8 mouse cellular contexts compared by ENCODE assay signal in genomic region chr5:64159781-64160704, GRCm38 (mm10). TPM values are rescaled to one million over a fixed set of nuclear protein-coding genes. Genes with fewer than 3 reads are reported as not detected.
DNase-seq lines count a peak whose midpoint lies in the region; ATAC-seq and TF ChIP-seq lines count a peak whose summit lies in the region.

No protein-coding gene starts in this region.

- 0 out of 2 replicates have a peak, but pooled peaks have one; percentile 5 for TF ChIP-seq CTCF in brain, embryonic 14.5 days (IDR thresholded peaks at IDR 0.05; ENCODE audit: borderline replicate concordance, extremely low read depth, insufficient read depth, insufficient read length)
- TF ChIP-seq CTCF in layer of hippocampus, adult 2 months (conservative IDR thresholded peaks at IDR 0.05): peak; percentile 59
- TF ChIP-seq CTCF in lung, adult 2 months (IDR thresholded peaks at IDR 0.05; ENCODE audit: insufficient read depth, low read length): no peak
- no peak for TF ChIP-seq CTCF in testis, adult 2 months (IDR thresholded peaks at IDR 0.05; ENCODE audit: control insufficient read depth, insufficient read depth, insufficient replicate concordance, low read depth, low read length)

- TF ChIP-seq POLR2A in brain, embryonic 14.5 days (IDR thresholded peaks at IDR 0.05; ENCODE audit: borderline replicate concordance, extremely low read depth, insufficient read depth, insufficient read length, poor library complexity, severe bottlenecking): 0 out of 2 replicates have a peak, but pooled peaks have one; percentile 14
- 0 out of 2 replicates have a peak, but pooled peaks have one; percentile 31 for TF ChIP-seq POLR2A in lung, adult 2 months (IDR thresholded peaks at IDR 0.05; ENCODE audit: borderline replicate concordance, extremely low read depth, low read depth, low read length)
- no peak for TF ChIP-seq POLR2A in testis, adult 2 months (IDR thresholded peaks at IDR 0.05; ENCODE audit: control insufficient read depth, low read depth, low read length)

- ATAC-seq in forebrain, embryonic 14.5 days: peak; percentile 86
- peak; percentile 86 for ATAC-seq in neural tube, embryonic 15.5 days (ENCODE audit: low FRiP score)

- peak; percentile 82 for DNase-seq in CD4-positive helper T cell, adult 2 months (ENCODE audit: low read depth, low spot score)
- DNase-seq in brain, embryonic 14.5 days (ENCODE audit: low read depth): peak; percentile 78
- peak; percentile 70 for DNase-seq in forebrain, embryonic 14.5 days (ENCODE audit: low spot score)
- DNase-seq in heart, postnatal 25 days (ENCODE audit: low spot score): peak; percentile 41
- peak; percentile 66 to 70 for DNase-seq in layer of hippocampus, adult 2 months (ENCODE audit: low spot score in 2 of 2)
- peak; percentile 52 for DNase-seq in lung, adult 2 months

- no peaks in the 10 kb centered on the region for H3K9me3 ChIP-seq in forebrain, embryonic 14.5 days (replicated peaks; ENCODE audit: control insufficient read depth, low read length)
- H3K9me3 ChIP-seq in neural tube, embryonic 15.5 days (replicated peaks): no peaks in the 10 kb centered on the region

- peaks cover 5% of the 10 kb centered on the region; the same call in 1 of the 2 replicates for H3K4me1 ChIP-seq in forebrain, embryonic 14.5 days (ENCODE audit: control insufficient read depth, insufficient read depth, low read length)
- H3K4me1 ChIP-seq in lung, adult 2 months (ENCODE audit: control insufficient read depth, insufficient read depth, low read length): peaks cover 5% of the 10 kb centered on the region
- peaks cover 29% of the 10 kb centered on the region for H3K4me1 ChIP-seq in neural tube, embryonic 15.5 days
- H3K4me1 ChIP-seq in testis, adult 2 months (ENCODE audit: control insufficient read depth, insufficient read depth, low read length): peaks cover 11% of the 10 kb centered on the region

- H3K36me3 ChIP-seq in forebrain, embryonic 14.5 days (ENCODE audit: control insufficient read depth, insufficient read depth, low read length): no peaks in the 10 kb centered on the region
- no peaks in the 10 kb centered on the region for H3K36me3 ChIP-seq in neural tube, embryonic 15.5 days
- H3K36me3 ChIP-seq in testis, adult 2 months (ENCODE audit: control insufficient read depth, insufficient read depth, low read length): no peaks in the 10 kb centered on the region

- WGBS in forebrain, embryonic 14.5 days: under 1% methylated on average over 43 of the region's 63 CpGs
- WGBS in lung, adult 2 months: under 1% methylated on average over 62 of the region's 63 CpGs
- under 1% methylated on average over 55 of the region's 63 CpGs for WGBS in neural tube, embryonic 15.5 days

- no peak overlapping the region for H3K27ac ChIP-seq in forebrain, embryonic 14.5 days (ENCODE audit: low read depth, low read length)
- H3K27ac ChIP-seq in layer of hippocampus, adult 2 months: peak overlapping the region; percentile 92
- H3K27ac ChIP-seq in neural tube, embryonic 15.5 days (replicated peaks): peak overlapping the region; percentile 64; the same call in 1 of the 2 replicates
- no peak overlapping the region for H3K27ac ChIP-seq in testis, adult 2 months (ENCODE audit: control insufficient read depth, insufficient read depth, low read depth, low read length)

- intact Hi-C loops in heart, postnatal 25 days (cut with DNase I): no loop called here

- H3K4me2 ChIP-seq in forebrain, embryonic 14.5 days (ENCODE audit: low read length): peak overlapping the region; percentile 100
- peak overlapping the region; percentile 98 for H3K4me2 ChIP-seq in neural tube, embryonic 15.5 days

- H3K4me3 ChIP-seq in forebrain, embryonic 14.5 days (ENCODE audit: low read depth, low read length): peak overlapping the region; percentile 66
- H3K4me3 ChIP-seq in layer of hippocampus, adult 2 months: peak overlapping the region; percentile 91
- H3K4me3 ChIP-seq in lung, adult 2 months (replicated peaks; ENCODE audit: extremely low read depth, low read depth, low read length): peak overlapping the region; percentile 77
- H3K4me3 ChIP-seq in neural tube, embryonic 15.5 days (replicated peaks): peak overlapping the region; percentile 73
- peak overlapping the region; percentile 78 for H3K4me3 ChIP-seq in testis, adult 2 months (ENCODE audit: control insufficient read depth, low read depth, low read length)

- peaks cover 6% of the 10 kb centered on the region for H3K27me3 ChIP-seq in forebrain, embryonic 14.5 days (replicated peaks; ENCODE audit: control insufficient read depth, insufficient read depth, low read length)
- H3K27me3 ChIP-seq in neural tube, embryonic 15.5 days (replicated peaks): peaks cover 26% of the 10 kb centered on the region
- H3K27me3 ChIP-seq in testis, adult 2 months (ENCODE audit: control insufficient read depth, insufficient read depth, low read length): no peaks in the 10 kb centered on the region

- peak overlapping the region; percentile 67 for H3K9ac ChIP-seq in forebrain, embryonic 14.5 days (ENCODE audit: low read length)
- peak overlapping the region; percentile 58 for H3K9ac ChIP-seq in neural tube, embryonic 15.5 days (replicated peaks)

RNA-seq across cellular contexts. Expression of gene Tbc1d1, which starts 3.9 kb away (rescaled TPM):
- 16.0 and 17.8 TPM in 2 replicates for polyA plus RNA-seq in brain, embryonic 14.5 days (2012; rRNA removed)
- polyA plus RNA-seq in forebrain, embryonic 14.5 days (2014; fragmentation: Nextera tagmentation; extraction: Ambion mirVana): 11.6 TPM in 2 replicates
- 10 to 100 TPM; 17.0 to 20.2 TPM for total RNA-seq in heart, postnatal 25 days (2021)
- 10 to 100 TPM; 26.6 to 33.2 TPM for total RNA-seq in layer of hippocampus, adult 2 months (2021)
- polyA plus RNA-seq in lung, adult 2 months (2012; rRNA removed): 12.1 and 18.5 TPM in 2 replicates
- polyA plus RNA-seq in neural tube, embryonic 15.5 days (2015; fragmentation: Nextera tagmentation; extraction: Ambion mirVana): 13.5 and 17.0 TPM in 2 replicates
- 37.8 and 40.7 TPM in 2 replicates for polyA plus RNA-seq in testis, adult 2 months (2012; rRNA removed)

Comparison
In these comparisons a context has a peak if more than half of its experiments do, and no peak if none do; other contexts are left out.
1. CTCF ChIP-seq: peak in brain, embryonic 14.5 days (single experiment) and layer of hippocampus, adult 2 months (single experiment); none in lung, adult 2 months (single experiment) and testis, adult 2 months (single experiment).
2. H3K27ac ChIP-seq: peak in layer of hippocampus, adult 2 months (single experiment) and neural tube, embryonic 15.5 days (single experiment); none in forebrain, embryonic 14.5 days (single experiment) and testis, adult 2 months (single experiment).
3. Peak in every context shown above with its lines, with median percentiles within 50 percentile points of each other: DNase-seq and H3K4me3 ChIP-seq.